Mouse (Mus musculus) layer of hippocampus, adult 18-20 months (tissue): Measurements from ENCODE around the gene Rbp4. TPM values are rescaled to one million over a fixed set of nuclear protein-coding genes. Genes with fewer than 3 reads are reported as not detected.
A peak's percentile ranks its signal among the peaks of the same experiment; 100 is the strongest.

ENCODE experiments used
- DNase-seq, 2 experiments: peaks; one replicate each; pipeline ENCODE4 v3.0.0; 2022; ENCODE audit warnings: low spot score in 2 of 2
- total RNA-seq, 2 experiments: library from RNA; stranded (reverse); gene quantifications; 2 replicates each; pipeline ENCODE4 v1.2.3; 2021

Rbp4 gene
- total RNA-seq, 2 experiments from 2014 or later: 11.3 to 12.4 TPM

DNA sequence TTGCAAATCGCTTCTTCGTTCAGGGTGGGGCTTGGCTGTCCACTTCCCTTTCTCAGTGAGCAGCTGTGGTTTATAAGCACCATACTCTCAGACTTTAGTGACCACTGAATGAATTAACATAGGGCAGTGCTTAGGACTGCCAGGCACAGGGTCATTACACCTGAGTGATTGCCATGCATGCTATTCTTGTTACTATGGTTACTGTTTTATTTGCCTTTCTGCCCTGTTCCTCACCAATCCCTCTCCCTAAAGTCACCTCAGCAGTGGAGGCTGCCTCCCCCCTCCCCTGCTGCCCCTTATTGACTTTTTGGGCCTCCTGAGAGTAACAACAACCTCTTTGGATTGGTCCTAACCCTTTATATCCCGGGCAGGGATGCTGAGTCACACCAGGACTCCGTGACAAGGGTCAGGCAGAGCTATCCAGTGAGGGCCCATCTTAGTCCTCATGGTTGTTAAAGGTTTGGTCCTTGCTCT is 33.5 kb downstream of the Rbp4 start:
- no peak for DNase-seq

DNA sequence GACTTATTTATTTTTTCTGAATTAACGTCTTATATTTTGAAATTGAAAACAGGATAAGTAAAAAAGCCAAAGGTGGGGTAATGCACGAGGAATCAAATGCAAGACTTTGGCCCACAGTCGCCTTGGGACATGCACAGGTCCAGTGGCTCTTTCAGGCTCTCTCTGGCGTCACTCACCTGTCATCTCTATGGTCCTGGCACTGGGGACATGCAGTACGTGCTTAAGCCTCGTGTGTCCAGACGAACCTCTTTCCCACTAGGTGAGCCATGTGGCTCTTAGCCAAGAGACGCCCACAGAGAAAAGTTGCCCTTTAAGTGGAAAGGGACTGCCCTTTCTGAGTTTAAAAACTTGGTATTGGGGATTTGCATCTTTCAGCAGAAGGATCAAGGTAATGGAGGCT is 35.7 kb downstream of the Rbp4 start:
- no peak for DNase-seq

DNA sequence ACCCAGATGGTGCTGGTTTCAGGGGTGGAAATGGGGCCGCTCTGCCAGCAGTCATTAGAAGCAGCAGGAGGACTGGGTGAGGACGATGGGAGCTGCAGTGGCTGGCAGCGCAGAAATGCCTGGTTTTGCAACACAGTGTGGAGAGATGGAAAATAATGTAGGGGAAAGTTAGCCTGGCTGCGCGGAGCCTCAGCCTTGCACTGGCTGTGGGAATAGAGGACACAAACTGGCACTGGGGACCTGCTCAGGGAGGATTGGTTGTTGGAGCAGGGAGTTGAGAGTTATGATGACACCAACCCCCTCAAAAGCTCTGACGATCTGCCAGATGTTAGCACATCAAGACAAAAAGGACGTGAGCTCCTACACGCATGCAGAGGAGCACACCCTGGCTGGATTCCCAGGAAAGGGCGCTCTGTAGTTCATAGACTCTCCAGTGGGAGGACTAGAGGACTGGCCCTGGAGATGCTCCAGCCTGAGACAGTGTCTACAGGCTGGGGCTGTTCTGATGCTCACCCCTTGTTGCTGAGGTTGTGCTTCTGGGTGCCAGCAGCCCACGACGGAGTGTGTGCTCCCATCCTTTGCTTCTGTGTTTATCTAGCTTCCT is 38.0 kb downstream of the Rbp4 start:
- peak; percentile 9 to 25 for DNase-seq

DNA sequence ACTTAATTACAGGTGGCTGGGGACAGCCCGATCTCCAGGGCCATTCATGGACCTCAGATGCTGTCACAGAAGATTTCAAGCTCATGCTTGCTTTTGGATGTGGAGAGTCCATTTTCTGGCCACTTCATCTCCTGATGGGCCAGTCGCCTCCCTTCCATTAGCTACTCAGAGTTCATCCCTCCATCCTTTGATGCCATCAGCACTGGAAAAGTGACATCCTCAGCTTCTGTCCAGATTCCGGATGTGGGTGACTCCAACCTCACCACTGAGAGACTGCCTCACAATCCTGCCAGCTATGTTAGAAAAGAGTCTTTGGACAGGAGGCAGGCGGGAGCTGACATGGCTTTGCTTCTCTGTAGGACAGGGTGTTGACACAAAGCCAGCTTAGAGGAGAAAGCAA is 39.2 kb downstream of the Rbp4 start:
- no peak for DNase-seq

DNA sequence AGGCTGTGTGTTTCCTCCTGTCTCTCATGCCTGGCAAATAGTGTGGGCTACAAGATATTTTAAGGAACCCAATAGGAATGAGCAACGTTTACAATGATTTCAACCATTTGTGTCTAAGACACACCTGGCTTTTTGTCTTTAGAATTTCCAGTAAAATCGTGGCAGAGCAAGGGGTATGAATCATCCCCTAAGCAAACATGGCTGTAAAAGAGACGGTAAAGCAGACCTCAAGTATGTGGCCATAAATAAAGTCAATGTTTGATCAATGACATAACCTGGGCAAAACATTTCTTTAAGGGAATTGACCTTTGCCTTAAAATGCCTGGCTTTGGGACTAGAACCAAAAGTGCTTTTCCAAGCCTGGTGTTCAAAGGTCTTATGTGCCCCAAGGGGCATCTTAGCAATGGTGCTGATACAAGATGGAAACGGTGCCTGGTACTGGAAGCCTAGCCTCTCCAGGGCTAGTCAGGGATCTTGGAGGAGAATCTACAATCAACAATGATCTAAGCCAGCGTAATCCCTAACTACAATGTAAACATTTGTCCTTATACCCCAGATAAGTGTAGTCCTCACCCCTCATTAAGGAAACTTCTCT is 42.1 kb downstream of the Rbp4 start:
- DNase-seq: no peak

DNA sequence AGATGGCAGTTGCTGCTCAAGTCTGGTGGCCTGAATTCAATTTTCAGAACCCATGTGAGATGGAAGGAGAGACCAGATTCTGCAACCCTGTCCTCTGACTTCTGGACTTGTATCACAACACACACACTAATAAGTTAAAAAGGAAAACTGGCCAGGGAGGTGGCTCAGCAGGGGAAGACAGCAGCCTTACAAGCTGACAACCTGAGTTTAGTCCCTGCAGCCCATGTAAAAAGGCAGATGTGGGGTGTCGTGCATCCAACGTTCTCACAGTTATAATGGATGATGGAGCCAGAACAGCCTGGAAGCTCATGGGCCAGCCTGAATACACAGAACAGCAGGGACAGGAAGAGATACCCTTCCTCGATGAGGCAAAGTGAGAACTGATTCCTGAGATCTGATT is 43.7 kb downstream of the Rbp4 start:
- no peak for DNase-seq

DNA sequence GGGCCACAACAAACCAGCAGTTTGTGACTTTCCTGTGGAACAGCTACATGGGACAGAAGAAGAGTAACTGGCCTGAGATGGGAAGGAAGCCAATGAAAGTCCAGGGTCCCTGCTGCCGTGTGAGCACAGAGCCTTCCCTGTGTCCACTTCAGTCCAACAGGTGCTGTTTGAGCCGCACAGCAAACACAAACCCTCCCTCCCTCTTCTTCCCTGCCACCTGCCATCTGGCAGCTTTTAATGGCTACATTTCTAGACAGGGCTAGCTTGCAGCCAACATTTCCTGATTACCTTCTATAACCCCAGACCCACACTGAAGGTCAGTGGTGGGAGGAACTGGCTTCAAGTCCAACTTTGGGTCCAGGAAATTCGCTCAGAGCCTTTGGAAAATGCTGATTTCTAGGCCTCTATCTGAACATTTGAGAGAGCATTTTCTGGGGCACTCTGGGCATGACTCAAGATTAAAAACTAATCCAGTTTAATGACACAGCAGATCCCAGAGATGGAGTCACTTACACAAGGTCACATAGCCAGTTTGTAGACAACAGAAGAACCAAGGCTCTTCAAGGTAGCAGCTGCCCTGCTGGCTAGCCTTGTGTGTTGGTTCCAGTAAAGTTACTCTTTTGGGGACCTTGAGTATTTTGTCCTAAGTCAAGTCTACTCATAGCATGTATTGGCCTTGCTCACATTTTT is 47.1 kb downstream of the Rbp4 start:
- no peak for DNase-seq

DNA sequence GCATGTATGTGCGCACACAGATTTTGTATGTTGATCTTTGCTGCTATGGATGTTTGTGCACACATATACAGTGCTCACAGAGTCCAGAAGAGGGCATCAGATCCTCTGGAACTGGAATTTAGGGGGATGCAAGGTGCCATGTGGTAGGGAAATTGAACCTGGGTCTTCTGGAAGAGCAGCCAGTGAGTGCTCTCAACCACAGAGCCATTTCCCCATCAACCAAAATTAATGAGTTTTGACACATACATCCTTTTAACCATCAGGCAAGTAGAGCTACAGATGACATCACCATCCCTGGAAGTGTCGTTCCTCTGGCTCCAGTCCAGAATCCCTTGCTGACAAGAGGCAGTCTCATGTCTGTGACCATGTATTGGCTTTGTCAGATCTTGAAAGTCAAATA is 48.8 kb downstream of the Rbp4 start:
- peak in 1 of 2 experiments; percentile 5 for DNase-seq

DNA sequence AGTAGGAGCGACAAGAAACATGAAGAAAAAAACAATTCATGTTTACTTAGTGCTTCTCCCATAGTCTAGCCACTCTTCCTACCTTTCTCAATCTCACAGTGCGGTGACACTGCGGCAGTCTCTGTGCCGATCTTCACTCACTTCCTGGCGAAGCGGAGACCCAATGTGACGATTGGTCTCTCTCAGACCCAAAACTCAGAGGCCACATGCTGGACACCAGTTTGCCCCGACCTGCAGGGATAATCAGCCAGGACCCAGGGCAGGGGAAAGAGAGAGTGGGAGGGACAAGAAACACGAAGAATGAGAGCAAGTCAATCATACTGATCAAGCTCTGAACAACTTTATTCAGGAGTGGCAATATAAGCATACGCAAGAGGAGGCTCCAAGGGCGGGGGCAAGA is 50.0 kb downstream of the Rbp4 start:
- DNase-seq: no peak

DNA sequence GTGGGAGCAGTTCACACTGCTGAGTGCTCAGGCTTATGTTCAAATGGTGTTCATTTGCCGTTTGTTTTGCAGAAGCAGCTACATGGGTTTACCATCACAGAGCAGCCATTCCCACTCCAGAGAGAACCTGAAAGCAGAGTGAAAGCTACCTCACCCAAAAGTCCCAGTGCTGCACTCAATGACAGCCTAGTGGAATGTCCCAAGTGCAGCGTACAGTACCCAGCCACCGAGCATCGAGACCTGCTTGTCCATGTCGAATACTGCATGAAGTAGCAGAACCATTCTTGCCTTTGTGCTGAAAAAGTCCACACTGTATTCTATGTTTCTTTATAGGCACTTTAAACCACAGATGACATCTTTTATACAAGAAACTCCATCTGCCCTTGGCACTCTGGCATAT is 51.9 kb downstream of the Rbp4 start:
- DNase-seq: no peak

Other genes with a start within 250 kb of the Rbp4 start
- 1 to 10 TPM; 3.3 to 4.3 TPM for gene Myof, start 81.7 kb downstream of the Rbp4 start, total RNA-seq
- under 1 TPM; 0.28 to 0.32 TPM for gene Cep55, start 70.3 kb downstream of the Rbp4 start, total RNA-seq
- not detected for gene Ffar4, start 28.2 kb downstream of the Rbp4 start, total RNA-seq
- gene Pde6c, start 7.5 kb upstream of the Rbp4 start, total RNA-seq: under 1 TPM; 0.20 TPM
- gene Fra10ac1, start 98.9 kb upstream of the Rbp4 start, total RNA-seq: 10 to 100 TPM; 17.5 to 18.1 TPM
- 100 to 1,000 TPM; 169 to 170 TPM for gene Lgi1, start 139.3 kb upstream of the Rbp4 start, total RNA-seq